Mouse (Mus musculus): ENCODE measurements around the gene Gtf2a2. TPM values are rescaled to one million over a fixed set of nuclear protein-coding genes. Genes with fewer than 3 reads are reported as not detected.
A peak's percentile ranks its signal among the peaks of the same experiment; 100 is the strongest.
"Not testable (repeated sequence)": the region's sequence is repeated elsewhere in the genome, so short reads cannot be mapped to it uniquely, and the experiment has no call there.

Gene Gtf2a2
- total and polyA plus RNA-seq, 2 experiments from 2014 or later = 104 to 213 TPM

GRCm38 (mm10) chr9:70011537-70012407 is 578 bp upstream of the Gtf2a2 start:
- no peaks in the 10 kb centered on the region for H3K27me3 ChIP-seq (ENCODE audit: insufficient read depth, low read length)
- peak overlapping the region; percentile 92 for H3K4me3 ChIP-seq (ENCODE audit: low read depth, low read length)
- TF ChIP-seq CTCF (IDR thresholded peaks at IDR 0.05) = no peak
- peaks cover 13% of the 10 kb centered on the region for H3K36me3 ChIP-seq (ENCODE audit: insufficient read depth, low read length)
- peak overlapping the region; percentile 65 for H3K4me2 ChIP-seq (ENCODE audit: low read depth, low read length, poor library complexity, severe bottlenecking)
- peak overlapping the region; percentile 50; the same call in 1 of the 2 replicates for H3K9ac ChIP-seq (replicated peaks; ENCODE audit: low read length, poor library complexity, severe bottlenecking)
- H3K4me1 ChIP-seq (ENCODE audit: insufficient read depth, low read length) = peaks cover 5% of the 10 kb centered on the region
- WGBS = 63% methylated on average over 14 of the region's 14 CpGs
- H3K27ac ChIP-seq (ENCODE audit: low read depth, low read length) = peak overlapping the region; percentile 94
- ATAC-seq (ENCODE audit: low FRiP score) = 0 out of 2 replicates have a peak, but pooled peaks have one; percentile 20
- no peaks in the 10 kb centered on the region for H3K9me3 ChIP-seq (ENCODE audit: low read length)
- DNase-seq (ENCODE audit: low spot score) = no peak

- peaks cover 5% of the 10 kb centered on the region; the same call in 1 of the 2 replicates for H3K36me3 ChIP-seq (ENCODE audit: insufficient read depth, low read length)
- no peak for TF ChIP-seq CTCF (IDR thresholded peaks at IDR 0.05)
- no peak overlapping the region for H3K4me3 ChIP-seq (ENCODE audit: low read depth, low read length)
- H3K9ac ChIP-seq (replicated peaks; ENCODE audit: low read length, poor library complexity, severe bottlenecking) = no peak overlapping the region
- WGBS = 96% methylated on average over 2 of the region's 2 CpGs
- H3K4me1 ChIP-seq (ENCODE audit: insufficient read depth, low read length) = peaks cover 5% of the 10 kb centered on the region
- H3K4me2 ChIP-seq (ENCODE audit: low read depth, low read length, poor library complexity, severe bottlenecking) = no peak overlapping the region
- H3K27ac ChIP-seq (ENCODE audit: low read depth, low read length) = no peak overlapping the region
- ATAC-seq (ENCODE audit: low FRiP score) (no peak), DNase-seq (ENCODE audit: low spot score) (no peak)
- no peaks in the 10 kb centered on the region for H3K9me3 ChIP-seq (ENCODE audit: low read length)
- H3K27me3 ChIP-seq (ENCODE audit: insufficient read depth, low read length) = no peaks in the 10 kb centered on the region
Observed at GRCm38 (mm10) chr9:70015632-70016031, 3.3 kb downstream of the Gtf2a2 start.

- Histone ChIP-seq H3K27ac (ENCODE audit: low read depth, low read length) (no peak overlapping the region), H3K36me3 (ENCODE audit: insufficient read depth, low read length) (peaks cover 4% of the 10 kb centered on the region; the same call in 1 of the 2 replicates), H3K4me1 (ENCODE audit: insufficient read depth, low read length) (no peaks in the 10 kb centered on the region), H3K4me2 (ENCODE audit: low read depth, low read length, poor library complexity, severe bottlenecking) (no peak overlapping the region), H3K27me3 (ENCODE audit: insufficient read depth, low read length) (no peaks in the 10 kb centered on the region), H3K9me3 (ENCODE audit: low read length) (no peaks in the 10 kb centered on the region), H3K9ac (replicated peaks; ENCODE audit: low read length, poor library complexity, severe bottlenecking) (no peak overlapping the region), H3K4me3 (ENCODE audit: low read depth, low read length) (no peak overlapping the region)
- ATAC-seq (ENCODE audit: low FRiP score) = no peak
- peak; percentile 75 for TF ChIP-seq CTCF (IDR thresholded peaks at IDR 0.05)
- DNase-seq (ENCODE audit: low spot score) = peak; percentile 49
Observed at GRCm38 (mm10) chr9:70018879-70019278, 6.5 kb downstream of the Gtf2a2 start.

GRCm38 (mm10) chr9:70021610-70022009 is 9.3 kb downstream of the Gtf2a2 start:
- Histone ChIP-seq H3K9ac (replicated peaks; ENCODE audit: low read length, poor library complexity, severe bottlenecking) (no peak overlapping the region), H3K36me3 (ENCODE audit: insufficient read depth, low read length) (peaks cover 4% of the 10 kb centered on the region; the same call in 1 of the 2 replicates), H3K27me3 (ENCODE audit: insufficient read depth, low read length) (no peaks in the 10 kb centered on the region), H3K4me2 (ENCODE audit: low read depth, low read length, poor library complexity, severe bottlenecking) (no peak overlapping the region), H3K4me3 (ENCODE audit: low read depth, low read length) (no peak overlapping the region), H3K4me1 (ENCODE audit: insufficient read depth, low read length) (no peaks in the 10 kb centered on the region), H3K9me3 (ENCODE audit: low read length) (no peaks in the 10 kb centered on the region), H3K27ac (ENCODE audit: low read depth, low read length) (no peak overlapping the region)
- DNase-seq (ENCODE audit: low spot score) (no peak), ATAC-seq (ENCODE audit: low FRiP score) (no peak)
- WGBS = 69% methylated on average over 1 of the region's 1 CpGs
- no peak for TF ChIP-seq CTCF (IDR thresholded peaks at IDR 0.05)

- H3K9ac ChIP-seq (replicated peaks; ENCODE audit: low read length, poor library complexity, severe bottlenecking) = no peak overlapping the region
- no peak overlapping the region for H3K27ac ChIP-seq (ENCODE audit: low read depth, low read length)
- H3K9me3 ChIP-seq (ENCODE audit: low read length) = no peaks in the 10 kb centered on the region
- H3K27me3 ChIP-seq (ENCODE audit: insufficient read depth, low read length) = no peaks in the 10 kb centered on the region
- no peaks in the 10 kb centered on the region for H3K4me1 ChIP-seq (ENCODE audit: insufficient read depth, low read length)
- DNase-seq (ENCODE audit: low spot score) = no peak
- TF ChIP-seq CTCF (IDR thresholded peaks at IDR 0.05) = no peak
- H3K4me3 ChIP-seq (ENCODE audit: low read depth, low read length) = no peak overlapping the region
- peaks cover 2% of the 10 kb centered on the region; the same call in 1 of the 2 replicates for H3K36me3 ChIP-seq (ENCODE audit: insufficient read depth, low read length)
- no peak for ATAC-seq (ENCODE audit: low FRiP score)
- H3K4me2 ChIP-seq (ENCODE audit: low read depth, low read length, poor library complexity, severe bottlenecking) = no peak overlapping the region
- WGBS = 94% methylated on average over 4 of the region's 4 CpGs
Observed at GRCm38 (mm10) chr9:70022083-70022482, 9.7 kb downstream of the Gtf2a2 start.

- not testable (repeated sequence) for DNase-seq (ENCODE audit: low spot score); ATAC-seq (ENCODE audit: low FRiP score); H3K27me3 ChIP-seq (ENCODE audit: insufficient read depth, low read length); H3K9ac ChIP-seq (replicated peaks; ENCODE audit: low read length, poor library complexity, severe bottlenecking); H3K4me3 ChIP-seq (ENCODE audit: low read depth, low read length); H3K36me3 ChIP-seq (ENCODE audit: insufficient read depth, low read length); H3K4me2 ChIP-seq (ENCODE audit: low read depth, low read length, poor library complexity, severe bottlenecking); H3K4me1 ChIP-seq (ENCODE audit: insufficient read depth, low read length); H3K9me3 ChIP-seq (ENCODE audit: low read length); H3K27ac ChIP-seq (ENCODE audit: low read depth, low read length)
- 73% methylated on average over 1 of the region's 1 CpGs for WGBS
Observed at GRCm38 (mm10) chr9:70023615-70024014, 11.3 kb downstream of the Gtf2a2 start.

Data from midbrain, postnatal 0 days (tissue).